Mouse (Mus musculus) T-helper 17 cell (primary cell): ENCODE results near the gene Gckr.
"Not testable (repeated sequence)": the region's sequence is repeated elsewhere in the genome, so short reads cannot be mapped to it uniquely, and the experiment has no call there.

Experiments
- in situ Hi-C, 2 experiments: fragments of 300-600 bp; cut with MboI, MseI; formaldehyde crosslinking; loops; 1 replicate in 1 of 2; 2 replicates in 1 of 2; pipeline ENCODE4 v1.15.1; 2025; ENCODE audit warnings: high pct_unique_total_duplicates in 2 of 2

The Gckr gene

GRCm38 (mm10) chr5:31294964-31295605, 2.2 kb upstream of the Gckr start:
- in situ Hi-C loops, result loop anchor here in 1 of 2 experiments (5.0 kb wide), 1 partner anchor 103 kb away; the partner anchor contains the start of genes Eif2b4 and Snx17

DNA sequence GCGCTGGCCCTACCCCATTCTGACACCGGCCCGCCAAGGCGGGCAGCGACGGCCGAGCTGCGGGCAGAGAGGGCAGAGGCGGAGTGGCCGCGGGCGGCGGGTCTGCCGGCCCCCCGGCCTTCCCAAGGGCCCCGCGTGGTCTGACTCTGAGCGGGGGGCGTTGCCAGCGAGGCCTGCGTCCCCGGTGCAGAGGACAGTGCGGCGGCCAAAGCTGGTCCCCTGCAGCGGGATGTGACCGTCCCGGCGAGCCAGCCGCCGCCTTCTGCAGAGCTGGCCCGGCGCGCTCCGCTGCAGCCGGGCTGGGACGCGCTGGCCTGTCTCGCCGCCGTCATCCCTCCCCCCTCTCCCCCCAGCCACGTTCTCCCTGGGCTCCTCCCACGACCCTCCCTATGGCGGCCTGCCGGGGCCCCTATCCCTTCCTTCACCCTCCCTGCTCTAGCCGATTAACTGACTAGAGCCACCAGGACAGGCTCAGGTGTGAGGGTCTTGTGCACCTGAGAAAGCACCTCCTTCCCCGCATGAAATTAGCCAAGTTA, 1.6 kb upstream of the Gckr start, which contains the start of gene Fndc4:
Fndc4 (minus strand) TSS at position 475 of the 536 bp plus-strand sequence.
- in situ Hi-C loops, result no loop called here

DNA sequence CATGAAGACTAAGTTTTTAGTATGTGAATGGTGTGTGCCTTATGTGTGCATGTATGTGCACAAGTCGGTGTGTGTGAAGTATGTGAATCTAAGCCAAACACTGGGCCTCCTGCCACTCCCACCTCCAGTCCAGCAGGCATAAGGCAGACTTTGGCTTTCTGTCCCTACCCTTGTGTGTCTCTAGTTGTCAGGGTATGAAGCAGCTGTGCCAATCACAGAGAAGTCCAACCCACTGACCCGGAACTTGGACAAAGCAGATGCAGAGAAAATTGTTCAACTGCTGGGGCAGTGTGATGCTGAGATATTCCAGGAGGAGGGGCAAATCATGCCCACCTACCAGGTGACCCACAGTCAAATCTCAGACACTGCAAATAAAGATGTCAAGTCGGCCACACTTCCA, 738 bp downstream of the Gckr start:
- in situ Hi-C loops, result no loop called here

- in situ Hi-C loops, result no loop called here
These were observed 1.2 kb downstream of the Gckr start for GRCm38 (mm10) chr5:31298486-31298885.

DNA sequence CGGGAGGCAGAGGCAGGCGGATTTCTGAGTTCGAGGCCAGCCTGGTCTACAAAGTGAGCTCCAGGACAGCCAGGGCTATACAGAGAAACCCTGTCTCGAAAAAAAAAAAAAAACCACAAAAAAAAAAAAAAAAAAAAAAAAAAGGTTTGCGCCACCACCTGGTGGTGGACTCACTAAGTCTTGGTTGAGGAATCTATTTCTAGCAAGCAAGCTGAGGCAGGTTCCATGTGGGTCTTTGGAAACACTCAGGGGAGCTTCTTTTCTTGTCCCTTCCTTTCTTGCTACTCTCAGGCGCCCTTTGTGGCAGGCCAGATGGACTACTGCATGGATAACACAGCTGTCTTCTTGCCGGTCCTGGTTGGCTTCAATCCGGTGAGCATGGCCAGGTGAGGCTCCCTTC, 4.6 kb downstream of the Gckr start:
- in situ Hi-C loops, result no loop called here

- in situ Hi-C loops, result no loop called here
These were observed 5.8 kb downstream of the Gckr start for GRCm38 (mm10) chr5:31303093-31303492.

DNA sequence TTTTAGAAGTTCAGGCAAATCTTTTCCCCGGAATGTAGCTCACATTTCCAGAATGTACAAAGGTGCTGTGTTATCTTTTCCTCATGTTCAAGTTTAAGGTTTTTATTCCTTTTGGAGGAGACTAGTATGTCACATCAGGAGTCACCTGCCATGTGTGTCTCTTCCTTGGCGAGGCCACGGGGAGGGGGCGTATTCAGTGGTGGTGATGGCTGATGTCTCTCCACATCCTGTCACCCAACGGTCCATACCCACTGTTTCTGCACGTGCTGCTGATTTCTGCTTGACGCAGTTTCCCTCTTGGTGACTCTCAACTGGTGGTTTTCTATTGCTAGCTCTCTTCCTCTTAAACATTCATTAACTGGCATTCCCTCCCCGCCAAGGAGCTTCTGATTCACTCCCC, 15.6 kb downstream of the Gckr start:
- in situ Hi-C loops, result no loop called here

DNA sequence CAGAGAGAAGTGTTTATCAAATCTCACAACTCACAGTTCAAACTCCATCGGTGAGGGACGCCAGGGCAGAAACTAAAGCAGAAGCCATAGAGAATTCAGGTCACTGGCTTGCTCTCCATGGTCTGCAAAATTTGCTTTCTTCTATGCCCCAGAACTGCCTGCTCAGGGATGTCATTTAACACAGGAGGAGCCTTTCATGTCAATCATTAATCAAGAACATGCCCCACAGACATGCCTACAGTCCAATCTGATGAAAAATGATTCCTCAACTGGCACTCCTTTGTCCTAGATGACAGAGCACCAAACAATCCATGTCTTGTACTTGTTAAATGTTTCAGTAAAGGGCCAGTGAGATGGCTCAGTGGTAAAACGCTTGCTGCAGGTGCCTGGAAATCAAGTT, 25.5 kb downstream of the Gckr start:
- in situ Hi-C loops, result no loop called here

DNA sequence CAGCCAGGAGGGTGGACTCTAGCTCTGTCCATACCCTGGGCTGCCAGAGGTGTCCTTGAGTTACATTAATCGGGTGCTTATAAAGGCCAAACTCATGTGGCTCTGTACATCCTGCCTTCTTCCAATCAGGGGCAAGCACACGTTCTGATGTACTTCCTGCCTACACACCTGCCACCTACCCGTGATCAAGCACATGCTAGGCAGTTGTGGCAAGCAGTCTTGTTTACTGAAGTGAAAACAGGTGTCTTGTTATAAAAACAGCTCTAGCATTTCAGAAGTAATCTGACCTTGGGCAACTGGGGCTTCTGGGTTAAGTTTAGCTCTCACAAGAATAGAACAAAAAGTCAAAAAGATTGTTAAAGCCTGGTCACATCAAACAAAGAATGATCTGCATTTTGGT, 26.8 kb downstream of the Gckr start:
- in situ Hi-C loops, result no loop called here

DNA sequence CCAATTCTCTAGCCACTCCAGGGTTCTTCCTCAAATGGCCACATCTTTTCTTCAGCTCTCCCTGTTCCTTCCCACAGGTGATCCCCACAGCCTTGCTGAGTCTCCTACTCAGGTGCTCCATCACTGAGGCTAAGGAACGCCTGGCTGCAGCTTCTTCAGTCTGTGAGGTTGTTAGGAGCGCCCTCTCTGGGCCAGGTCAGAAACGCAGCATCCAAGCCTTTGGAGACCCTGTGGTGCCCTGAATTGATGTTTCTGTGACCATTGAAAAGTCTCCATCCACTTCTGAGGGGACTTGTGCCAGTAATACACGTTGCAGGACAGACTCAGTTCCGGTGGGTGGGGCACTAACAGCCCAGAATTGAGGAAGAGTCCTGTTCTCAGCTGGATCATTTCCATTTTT, 29.6 kb downstream of the Gckr start:
- in situ Hi-C loops, result no loop called here

- in situ Hi-C loops, result no loop called here
These were observed 31.0 kb downstream of the Gckr start for GRCm38 (mm10) chr5:31328255-31328654.

DNA sequence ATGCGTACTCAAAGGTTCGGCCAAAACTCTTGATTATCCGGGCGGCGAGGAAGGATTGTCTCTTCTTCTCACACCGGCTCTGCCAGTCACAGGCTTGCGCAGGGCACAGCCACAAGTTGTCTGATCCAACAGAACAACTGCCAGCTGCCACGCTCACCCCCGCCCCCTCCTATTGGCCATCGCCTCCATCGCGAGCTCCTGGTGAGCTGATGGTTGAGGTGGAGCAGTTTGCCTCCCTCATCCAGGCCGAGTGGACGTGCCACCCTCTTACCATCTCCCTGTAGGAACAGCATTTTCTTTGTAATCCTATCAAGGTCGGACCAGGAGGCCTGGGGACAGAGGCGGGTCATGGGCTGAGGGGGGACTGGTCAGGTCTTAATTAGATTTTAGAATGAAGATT, 60.3 kb downstream of the Gckr start:
- in situ Hi-C loops, result not testable (repeated sequence)

- in situ Hi-C loops, result no loop called here
These were observed 63.7 kb downstream of the Gckr start for GRCm38 (mm10) chr5:31360955-31361354.
